Mouse (Mus musculus): Measurements from ENCODE around the gene Rnf34. TPM values are rescaled to one million over a fixed set of nuclear protein-coding genes. Genes with fewer than 3 reads are reported as not detected.

Rnf34 gene
- total RNA-seq (2023): 10 to 100 TPM; 23.3 to 34.2 TPM

DNA sequence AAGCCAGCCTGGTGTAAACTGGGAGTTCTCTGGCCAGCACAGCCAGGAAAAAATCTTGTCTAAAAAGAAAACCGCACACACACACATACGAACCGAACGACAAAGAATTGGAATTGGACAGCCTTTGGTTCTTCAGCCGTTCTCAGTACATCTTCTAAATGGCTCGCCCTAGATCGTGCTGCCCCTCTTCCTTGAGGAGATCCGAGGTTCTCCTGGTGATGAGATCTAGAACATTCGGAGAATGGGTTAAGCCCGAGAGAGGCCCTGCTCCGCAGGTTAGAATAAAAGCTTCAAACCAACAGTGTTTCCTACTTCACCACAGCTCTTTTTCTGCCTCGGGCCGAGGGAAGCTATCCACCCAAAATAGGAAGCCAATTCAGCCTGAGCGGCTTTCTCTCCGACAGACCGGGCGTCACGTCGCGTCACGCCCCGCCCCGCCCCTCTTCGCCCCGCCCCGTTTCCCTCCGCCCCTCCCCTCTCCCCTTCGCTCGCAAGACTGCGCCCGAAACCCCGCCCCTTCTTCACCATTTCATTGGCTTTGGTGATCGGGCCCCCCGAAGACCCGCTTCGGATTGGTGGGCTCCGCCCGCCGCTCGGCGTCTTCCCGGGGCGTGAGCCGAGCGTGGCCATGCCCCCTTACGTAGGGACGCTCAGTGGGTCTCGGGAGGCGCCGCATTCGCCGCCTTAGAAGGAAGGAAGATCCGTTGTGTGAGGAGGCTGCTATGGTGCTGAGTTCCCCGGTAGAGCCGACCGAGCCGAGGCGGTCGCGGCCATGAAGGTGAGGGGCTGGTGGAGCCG is at the start of gene Rnf34:
TSS of gene Rnf34 (plus strand) at position 528 of the 798 bp plus-strand sequence.

DNA sequence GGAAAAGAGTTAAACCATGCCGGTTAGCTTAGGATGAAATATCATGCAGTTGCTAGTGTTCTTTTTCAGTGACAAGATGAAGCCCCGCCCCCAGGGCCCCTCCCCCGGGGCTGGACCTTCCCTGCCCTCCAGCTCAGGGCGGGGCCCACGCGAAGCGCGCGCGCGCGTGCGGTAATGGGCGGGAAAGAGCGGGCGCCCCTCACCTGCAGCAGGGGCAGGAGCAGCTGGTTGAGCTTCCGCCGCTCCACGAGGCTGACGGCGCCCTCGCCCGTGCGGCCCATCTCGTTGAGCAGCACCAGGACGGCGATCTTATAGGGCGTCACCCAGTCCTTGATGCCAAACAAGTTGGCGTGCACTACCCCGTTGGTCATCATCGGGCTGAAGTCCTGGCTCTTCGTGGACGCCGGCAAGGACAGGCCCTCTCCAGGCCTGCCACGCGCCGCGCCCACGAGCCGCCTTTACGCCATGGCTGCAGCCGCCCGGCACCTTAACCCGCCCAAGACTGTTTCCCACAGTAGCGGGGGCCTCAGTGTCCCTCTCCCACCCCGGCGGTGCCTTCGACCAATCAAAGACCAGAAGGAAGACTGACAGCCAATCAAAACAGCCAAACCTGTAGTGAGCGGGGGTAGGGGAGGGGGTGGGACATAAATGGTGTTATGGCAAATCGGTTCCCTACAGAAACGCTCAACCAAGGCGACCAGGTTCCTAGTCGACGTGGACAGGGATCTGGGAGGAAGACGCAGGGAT is 28.9 kb upstream of the Rnf34 start, which contains the start of gene Anapc5:
TSS of gene Anapc5 (minus strand) at position 563 of the 747 bp plus-strand sequence.

Other genes with a start within 250 kb of the Rnf34 start
- 1 to 10 TPM; 2.6 to 2.7 TPM for gene Ift81, start 235.5 kb upstream of the Rnf34 start, total RNA-seq (2023)
- 10 to 100 TPM; 13.5 to 15.7 TPM for gene P2rx7, start 206.1 kb upstream of the Rnf34 start, total RNA-seq (2023)
- gene P2rx4, start 142.5 kb upstream of the Rnf34 start, total RNA-seq (2023): 10 to 100 TPM; 19.7 to 27.6 TPM
- gene Camkk2, start 70.6 kb upstream of the Rnf34 start, total RNA-seq (2023): 10 to 100 TPM; 71.8 to 89.6 TPM
- gene Anapc5, start 28.7 kb upstream of the Rnf34 start, total RNA-seq (2023): 100 to 1,000 TPM; 129 to 142 TPM
- gene Kdm2b, start 139.8 kb downstream of the Rnf34 start, total RNA-seq (2023): 10 to 100 TPM; 23.5 to 30.0 TPM
- 10 to 100 TPM; 73.6 to 76.0 TPM for gene Orai1, start 165.0 kb downstream of the Rnf34 start, total RNA-seq (2023)
- gene Morn3, start 197.0 kb downstream of the Rnf34 start, total RNA-seq (2023): under 1 TPM in 1 of 2 experiments, not detected in 1; 0.68 TPM
- gene Tmem120b, start 218.4 kb downstream of the Rnf34 start, total RNA-seq (2023): 1 to 10 TPM; 2.0 to 5.3 TPM

Measured in neutrophil, adult 59 days (primary cell).